Mouse (Mus musculus): ENCODE results near the gene Hsf2bp. TPM values are rescaled to one million over a fixed set of nuclear protein-coding genes. Genes with fewer than 3 reads are reported as not detected.

Gene Hsf2bp
- polyA plus RNA-seq, 1 experiment from 2014 or later: 0.78 TPM

- Histone ChIP-seq H3K27ac (ENCODE audit: low read length) (no peak overlapping the region), H3K9ac (replicated peaks; ENCODE audit: low read depth, low read length) (no peak overlapping the region), H3K4me3 (ENCODE audit: low read depth, low read length) (no peak overlapping the region), H3K4me1 (ENCODE audit: control insufficient read depth, insufficient read depth, low read length) (no peaks in the 10 kb centered on the region), H3K9me3 (ENCODE audit: control insufficient read depth, low read depth, low read length) (no peaks in the 10 kb centered on the region), H3K27me3 (ENCODE audit: control insufficient read depth, insufficient read depth, low read length) (no peaks in the 10 kb centered on the region), H3K36me3 (ENCODE audit: control insufficient read depth, insufficient read depth, low read length) (no peaks in the 10 kb centered on the region), H3K4me2 (replicated peaks; ENCODE audit: low read depth, low read length) (no peak overlapping the region)
- 68% methylated on average over 5 of the region's 5 CpGs for WGBS
- ATAC-seq (ENCODE audit: insufficient number of reproducible peaks, insufficient read depth, low FRiP score, low read depth): no peak
Measured at GRCm38 (mm10) chr17:31974694-31975093, 61.5 kb downstream of the Hsf2bp start.

GRCm38 (mm10) chr17:31973664-31974230, 62.4 kb downstream of the Hsf2bp start:
- Histone ChIP-seq H3K4me3 (ENCODE audit: low read depth, low read length) (no peak overlapping the region), H3K9ac (replicated peaks; ENCODE audit: low read depth, low read length) (no peak overlapping the region), H3K36me3 (ENCODE audit: control insufficient read depth, insufficient read depth, low read length) (no peaks in the 10 kb centered on the region), H3K4me1 (ENCODE audit: control insufficient read depth, insufficient read depth, low read length) (no peaks in the 10 kb centered on the region), H3K4me2 (replicated peaks; ENCODE audit: low read depth, low read length) (no peak overlapping the region), H3K9me3 (ENCODE audit: control insufficient read depth, low read depth, low read length) (no peaks in the 10 kb centered on the region), H3K27ac (ENCODE audit: low read length) (no peak overlapping the region), H3K27me3 (ENCODE audit: control insufficient read depth, insufficient read depth, low read length) (no peaks in the 10 kb centered on the region)
- 59% methylated on average over 7 of the region's 7 CpGs for WGBS
- no peak for ATAC-seq (ENCODE audit: insufficient number of reproducible peaks, insufficient read depth, low FRiP score, low read depth)

- Histone ChIP-seq H3K4me1 (ENCODE audit: control insufficient read depth, insufficient read depth, low read length) (0 out of 2 replicates have a peak, but pooled peaks cover 1% of the 10 kb centered on the region), H3K9me3 (ENCODE audit: control insufficient read depth, low read depth, low read length) (no peaks in the 10 kb centered on the region), H3K36me3 (ENCODE audit: control insufficient read depth, insufficient read depth, low read length) (no peaks in the 10 kb centered on the region), H3K4me3 (ENCODE audit: low read depth, low read length) (no peak overlapping the region), H3K4me2 (replicated peaks; ENCODE audit: low read depth, low read length) (no peak overlapping the region), H3K27me3 (ENCODE audit: control insufficient read depth, insufficient read depth, low read length) (no peaks in the 10 kb centered on the region), H3K9ac (replicated peaks; ENCODE audit: low read depth, low read length) (no peak overlapping the region), H3K27ac (ENCODE audit: low read length) (no peak overlapping the region)
- 95% methylated on average over 2 of the region's 2 CpGs for WGBS
- ATAC-seq (ENCODE audit: insufficient number of reproducible peaks, insufficient read depth, low FRiP score, low read depth): no peak
Measured at GRCm38 (mm10) chr17:31970890-31971289, 65.3 kb downstream of the Hsf2bp start.

GRCm38 (mm10) chr17:31968801-31969200, 67.3 kb downstream of the Hsf2bp start:
- Histone ChIP-seq H3K27me3 (ENCODE audit: control insufficient read depth, insufficient read depth, low read length) (no peaks in the 10 kb centered on the region), H3K9ac (replicated peaks; ENCODE audit: low read depth, low read length) (no peak overlapping the region), H3K4me1 (ENCODE audit: control insufficient read depth, insufficient read depth, low read length) (0 out of 2 replicates have a peak, but pooled peaks cover 4% of the 10 kb centered on the region), H3K4me2 (replicated peaks; ENCODE audit: low read depth, low read length) (no peak overlapping the region), H3K27ac (ENCODE audit: low read length) (no peak overlapping the region), H3K4me3 (ENCODE audit: low read depth, low read length) (no peak overlapping the region), H3K36me3 (ENCODE audit: control insufficient read depth, insufficient read depth, low read length) (no peaks in the 10 kb centered on the region), H3K9me3 (ENCODE audit: control insufficient read depth, low read depth, low read length) (no peaks in the 10 kb centered on the region)
- no peak for ATAC-seq (ENCODE audit: insufficient number of reproducible peaks, insufficient read depth, low FRiP score, low read depth)
- WGBS: 88% methylated on average over 1 of the region's 1 CpGs

- Histone ChIP-seq H3K4me3 (ENCODE audit: low read depth, low read length) (no peak overlapping the region), H3K27me3 (ENCODE audit: control insufficient read depth, insufficient read depth, low read length) (no peaks in the 10 kb centered on the region), H3K9ac (replicated peaks; ENCODE audit: low read depth, low read length) (no peak overlapping the region), H3K36me3 (ENCODE audit: control insufficient read depth, insufficient read depth, low read length) (no peaks in the 10 kb centered on the region), H3K9me3 (ENCODE audit: control insufficient read depth, low read depth, low read length) (no peaks in the 10 kb centered on the region), H3K4me2 (replicated peaks; ENCODE audit: low read depth, low read length) (no peak overlapping the region), H3K4me1 (ENCODE audit: control insufficient read depth, insufficient read depth, low read length) (0 out of 2 replicates have a peak, but pooled peaks cover 4% of the 10 kb centered on the region), H3K27ac (ENCODE audit: low read length) (no peak overlapping the region)
- 62% methylated on average over 4 of the region's 4 CpGs for WGBS
- no peak for ATAC-seq (ENCODE audit: insufficient number of reproducible peaks, insufficient read depth, low FRiP score, low read depth)
Measured at GRCm38 (mm10) chr17:31967311-31967710, 68.8 kb downstream of the Hsf2bp start.

- Histone ChIP-seq H3K27ac (ENCODE audit: low read length) (no peak overlapping the region), H3K4me1 (ENCODE audit: control insufficient read depth, insufficient read depth, low read length) (0 out of 2 replicates have a peak, but pooled peaks cover 4% of the 10 kb centered on the region), H3K27me3 (ENCODE audit: control insufficient read depth, insufficient read depth, low read length) (no peaks in the 10 kb centered on the region), H3K9ac (replicated peaks; ENCODE audit: low read depth, low read length) (no peak overlapping the region), H3K4me2 (replicated peaks; ENCODE audit: low read depth, low read length) (no peak overlapping the region), H3K9me3 (ENCODE audit: control insufficient read depth, low read depth, low read length) (no peaks in the 10 kb centered on the region), H3K4me3 (ENCODE audit: low read depth, low read length) (no peak overlapping the region), H3K36me3 (ENCODE audit: control insufficient read depth, insufficient read depth, low read length) (no peaks in the 10 kb centered on the region)
- 79% methylated on average over 1 of the region's 1 CpGs for WGBS
- ATAC-seq (ENCODE audit: insufficient number of reproducible peaks, insufficient read depth, low FRiP score, low read depth): no peak
Measured at GRCm38 (mm10) chr17:31966566-31966965, 69.6 kb downstream of the Hsf2bp start.

- peak; percentile 69 for ATAC-seq (ENCODE audit: insufficient number of reproducible peaks, insufficient read depth, low FRiP score, low read depth)
- Histone ChIP-seq H3K9ac (replicated peaks; ENCODE audit: low read depth, low read length) (no peak overlapping the region), H3K27ac (ENCODE audit: low read length) (peak overlapping the region; percentile 21; the same call in 1 of the 2 replicates), H3K36me3 (ENCODE audit: control insufficient read depth, insufficient read depth, low read length) (no peaks in the 10 kb centered on the region), H3K4me3 (ENCODE audit: low read depth, low read length) (no peak overlapping the region), H3K27me3 (ENCODE audit: control insufficient read depth, insufficient read depth, low read length) (no peaks in the 10 kb centered on the region), H3K4me2 (replicated peaks; ENCODE audit: low read depth, low read length) (no peak overlapping the region), H3K4me1 (ENCODE audit: control insufficient read depth, insufficient read depth, low read length) (0 out of 2 replicates have a peak, but pooled peaks cover 4% of the 10 kb centered on the region), H3K9me3 (ENCODE audit: control insufficient read depth, low read depth, low read length) (no peaks in the 10 kb centered on the region)
- 29% methylated on average over 2 of the region's 2 CpGs for WGBS
Measured at GRCm38 (mm10) chr17:31965623-31966022, 70.5 kb downstream of the Hsf2bp start.

- Histone ChIP-seq H3K27me3 (ENCODE audit: control insufficient read depth, insufficient read depth, low read length) (no peaks in the 10 kb centered on the region), H3K4me3 (ENCODE audit: low read depth, low read length) (no peak overlapping the region), H3K27ac (ENCODE audit: low read length) (no peak overlapping the region), H3K9ac (replicated peaks; ENCODE audit: low read depth, low read length) (no peak overlapping the region), H3K36me3 (ENCODE audit: control insufficient read depth, insufficient read depth, low read length) (no peaks in the 10 kb centered on the region), H3K4me2 (replicated peaks; ENCODE audit: low read depth, low read length) (no peak overlapping the region), H3K9me3 (ENCODE audit: control insufficient read depth, low read depth, low read length) (no peaks in the 10 kb centered on the region), H3K4me1 (ENCODE audit: control insufficient read depth, insufficient read depth, low read length) (0 out of 2 replicates have a peak, but pooled peaks cover 4% of the 10 kb centered on the region)
- ATAC-seq (ENCODE audit: insufficient number of reproducible peaks, insufficient read depth, low FRiP score, low read depth): no peak
- WGBS: 68% methylated on average over 4 of the region's 4 CpGs
Measured at GRCm38 (mm10) chr17:31962930-31963329, 73.2 kb downstream of the Hsf2bp start.

GRCm38 (mm10) chr17:31962281-31962680, 73.9 kb downstream of the Hsf2bp start:
- no peak overlapping the region for H3K4me2 ChIP-seq (replicated peaks; ENCODE audit: low read depth, low read length)

More at GRCm38 (mm10) chr17:31962281-31962680, 73.9 kb downstream of the Hsf2bp start:
- Histone ChIP-seq H3K36me3 (ENCODE audit: control insufficient read depth, insufficient read depth, low read length) (no peaks in the 10 kb centered on the region), H3K4me3 (ENCODE audit: low read depth, low read length) (no peak overlapping the region), H3K27ac (ENCODE audit: low read length) (no peak overlapping the region), H3K27me3 (ENCODE audit: control insufficient read depth, insufficient read depth, low read length) (no peaks in the 10 kb centered on the region), H3K4me1 (ENCODE audit: control insufficient read depth, insufficient read depth, low read length) (0 out of 2 replicates have a peak, but pooled peaks cover 4% of the 10 kb centered on the region), H3K9ac (replicated peaks; ENCODE audit: low read depth, low read length) (no peak overlapping the region), H3K9me3 (ENCODE audit: control insufficient read depth, low read depth, low read length) (no peaks in the 10 kb centered on the region)
- 80% methylated on average over 5 of the region's 5 CpGs for WGBS
- no peak for ATAC-seq (ENCODE audit: insufficient number of reproducible peaks, insufficient read depth, low FRiP score, low read depth)

Measured in stomach, embryonic 14.5 days (tissue).